ENCODE assay signal across 17 mouse cellular contexts in the genomic region with DNA sequence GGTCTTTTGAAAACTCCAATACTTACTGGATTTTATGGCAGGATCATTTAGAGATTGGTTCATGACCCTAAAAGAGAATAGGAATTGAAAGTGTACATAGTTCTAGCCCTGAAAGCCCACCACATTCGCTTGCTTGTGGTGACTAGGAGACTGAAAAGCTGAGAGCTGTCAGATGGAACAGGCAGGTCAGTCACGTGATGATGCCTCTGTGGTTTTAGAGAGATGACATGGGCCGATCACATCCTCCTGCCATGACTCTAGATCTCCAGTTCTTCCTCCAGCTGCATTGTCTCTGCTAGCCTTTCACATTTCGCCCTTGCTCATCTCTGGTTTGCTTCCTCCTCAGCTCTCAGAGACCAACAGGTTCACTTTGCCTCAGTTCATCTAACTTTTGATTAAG.
"Had no signal": no experiment of that assay in that cellular context is flagged by ENCODE, and none has a peak within 500 bp of the region (broad histone marks: within the 10 kb centered on the region; RNA-seq: fewer than 3 reads in every experiment).

No protein-coding gene starts in this region.

- H3K36me3 ChIP-seq: neural tube, embryonic 12.5 days; neural tube, embryonic 13.5 days; neural tube, embryonic 15.5 days; stomach, embryonic 15.5 days had no signal

- H3K9me3 ChIP-seq: neural tube, embryonic 12.5 days; neural tube, embryonic 13.5 days; neural tube, embryonic 15.5 days; stomach, embryonic 15.5 days had no signal

- DNase-seq: retina, postnatal 1 day; right cerebral cortex, adult 18-20 months; right cerebral cortex, postnatal 14 days; right cerebral cortex, postnatal 25 days; right cerebral cortex, postnatal 4 days; spleen, adult 18-20 months; thymus, adult 18-20 months; thymus, adult 2 months; thymus, postnatal 14 days; thymus, postnatal 25 days; thymus, postnatal 36 days; thymus, postnatal 4 days had no signal

- H3K4me3 ChIP-seq: neural tube, embryonic 12.5 days; neural tube, embryonic 13.5 days; neural tube, embryonic 15.5 days; stomach, embryonic 15.5 days had no signal

- H3K9ac ChIP-seq: neural tube, embryonic 12.5 days; neural tube, embryonic 13.5 days; neural tube, embryonic 15.5 days; stomach, embryonic 15.5 days had no signal

- H3K27ac ChIP-seq: neural tube, embryonic 12.5 days; neural tube, embryonic 13.5 days; neural tube, embryonic 15.5 days; stomach, embryonic 15.5 days; stomach, postnatal 0 days had no signal

- H3K27me3 ChIP-seq: neural tube, embryonic 12.5 days; neural tube, embryonic 13.5 days; neural tube, embryonic 15.5 days; stomach, embryonic 15.5 days had no signal

- H3K4me2 ChIP-seq: neural tube, embryonic 12.5 days; neural tube, embryonic 13.5 days; neural tube, embryonic 15.5 days; stomach, embryonic 15.5 days had no signal

- H3K4me1 ChIP-seq: neural tube, embryonic 12.5 days; neural tube, embryonic 13.5 days; neural tube, embryonic 15.5 days; stomach, embryonic 15.5 days had no signal
